Mouse (Mus musculus) ES-E14 (cell line): ENCODE measurements around the gene Dpyd. TPM values are rescaled to one million over a fixed set of nuclear protein-coding genes. Genes with fewer than 3 reads are reported as not detected.

Experiments
- DNase-seq: peaks from one replicate; pipeline ENCODE4 v3.0.0-alpha.2; 2013; ENCODE audit warnings: low read depth, low spot score
- H3K27ac ChIP-seq: 2 replicates; pipeline ENCODE4 v1.5.1; 2012; ENCODE audit warnings: low read depth, mild to moderate bottlenecking, low read length, moderate library complexity, mixed read lengths; ENCODE audit not compliant: poor library complexity, insufficient read depth, severe bottlenecking
- H3K36me3 ChIP-seq: 2 replicates; pipeline ENCODE4 v1.6.1; 2012; ENCODE audit warnings: mild to moderate bottlenecking, low read length, moderate library complexity, mixed read lengths; ENCODE audit not compliant: control insufficient read depth, poor library complexity, insufficient read depth, severe bottlenecking
- H3K4me1 ChIP-seq, 2 experiments: fragments of 150-350 bp in 1 of 2; sonication (generic) in 1 of 2; 2 replicates each; pipeline ENCODE4 v1.6.1; 2012; ENCODE audit warnings: low read length in 2 of 2, mild to moderate bottlenecking in 1 of 2, mixed read lengths in 1 of 2; ENCODE audit not compliant: control insufficient read depth in 2 of 2, insufficient read depth in 2 of 2, poor library complexity in 1 of 2
- H3K4me3 ChIP-seq, 2 experiments: fragments of 150-350 bp in 1 of 2; sonication (generic) in 1 of 2; 2 replicates each; pipeline ENCODE4 v1.5.1; 2012; ENCODE audit warnings: low read length in 2 of 2, low read depth in 1 of 2, mild to moderate bottlenecking in 1 of 2, mixed read lengths in 1 of 2; ENCODE audit not compliant: insufficient read depth in 1 of 2, poor library complexity in 1 of 2, severe bottlenecking in 1 of 2
- H3K9ac ChIP-seq: 2 replicates; pipeline ENCODE4 v1.6.1; 2012; ENCODE audit warnings: low read depth, mild to moderate bottlenecking, low read length, mixed read lengths; ENCODE audit not compliant: poor library complexity, insufficient read depth, severe bottlenecking
- H3K9me3 ChIP-seq: fragments of 150-350 bp; sonication (generic); 2 replicates; pipeline ENCODE4 v1.6.1; 2012; ENCODE audit warnings: low read depth, mild to moderate bottlenecking, low read length; ENCODE audit not compliant: control insufficient read depth, insufficient read depth
- CHD2 ChIP-seq: IDR thresholded peaks from 2 replicates; pipeline ENCODE4 v1.6.1; 2014; ENCODE audit warnings: mild to moderate bottlenecking, low read depth, low read length, inconsistent platforms
- HCFC1 ChIP-seq: IDR thresholded peaks from 2 replicates; pipeline ENCODE4 v1.6.1; 2012; ENCODE audit warnings: low read length, inconsistent platforms, borderline replicate concordance; ENCODE audit not compliant: insufficient read depth
- MAFK ChIP-seq: IDR thresholded peaks from 2 replicates; pipeline ENCODE4 v1.6.1; 2014; ENCODE audit warnings: mild to moderate bottlenecking, low read depth, low read length, inconsistent platforms; ENCODE audit not compliant: insufficient read depth
- ZC3H11A ChIP-seq: IDR thresholded peaks from 2 replicates; pipeline ENCODE4 v1.6.1; 2012; ENCODE audit warnings: low read depth, mild to moderate bottlenecking, inconsistent platforms, low read length, borderline replicate concordance
- ZNF384 ChIP-seq: IDR thresholded peaks from 2 replicates; pipeline ENCODE4 v1.6.1; 2012; ENCODE audit warnings: low read depth, low read length, inconsistent platforms
- in situ Hi-C, 2 experiments: fragments of 600-800 bp; cut with MboI; formaldehyde crosslinking; loops; one replicate each; pipeline ENCODE4 v1.15.1; 2025; ENCODE audit warnings: low sequenced_read_pairs in 2 of 2, inconsistent platforms in 1 of 2; ENCODE audit not compliant: unreplicated experiment in 2 of 2
- total RNA-seq: library from RNA; depleted of rRNA; stranded (reverse); fragments of 300-350 nt; gene quantifications from 2 replicates; pipeline ENCODE4 v1.2.3, GENCODE M21; 2012

The Dpyd gene
- total RNA-seq, 1 experiment = 0.13 TPM

- H3K27ac ChIP-seq = no peak overlapping the region
- TF ChIP-seq MAFK = no peak
- no peak for TF ChIP-seq ZNF384
- no peak for TF ChIP-seq CHD2
- no peak for TF ChIP-seq ZC3H11A
- TF ChIP-seq HCFC1 = no peak
- in situ Hi-C loops = no loop called here
Measured at GRCm38 (mm10) chr3:119387332-119388105, 825.6 kb downstream of the Dpyd start.

DNA sequence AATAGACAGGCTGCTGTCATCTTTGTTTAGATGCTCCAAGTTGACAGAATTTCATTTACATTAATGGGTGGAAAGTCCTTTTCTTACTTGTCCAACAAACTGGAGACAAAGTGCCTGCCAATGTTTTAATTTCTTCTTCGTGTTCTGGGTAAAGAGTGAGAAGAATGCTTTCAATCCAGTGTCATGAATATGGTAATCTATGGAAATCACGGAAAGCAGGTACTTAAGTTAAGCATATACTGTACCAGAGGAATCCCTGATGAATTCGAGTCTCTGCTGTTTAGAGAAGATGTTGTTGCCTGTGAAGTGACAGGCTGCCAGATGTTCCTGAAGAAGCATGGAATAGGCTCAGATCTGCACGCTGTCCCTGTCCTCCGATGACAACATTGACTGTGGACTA is 835.3 kb downstream of the Dpyd start:
- Histone ChIP-seq H3K4me1 (no peaks in the 10 kb centered on the region), H3K9ac (no peak overlapping the region), H3K9me3 (no peaks in the 10 kb centered on the region), H3K27ac (no peak overlapping the region), H3K36me3 (no peaks in the 10 kb centered on the region), H3K4me3 (no peak overlapping the region)
- TF ChIP-seq HCFC1 (no peak), MAFK (no peak), ZC3H11A (no peak), ZNF384 (no peak), CHD2 (no peak)
- DNase-seq = no peak
- in situ Hi-C loops = no loop called here

More at GRCm38 (mm10) chr3:119387332-119388105, 825.6 kb downstream of the Dpyd start:
- Histone ChIP-seq H3K36me3 (no peaks in the 10 kb centered on the region), H3K9ac (no peak overlapping the region), H3K9me3 (no peaks in the 10 kb centered on the region), H3K4me3 (no peak overlapping the region), H3K4me1 (no peaks in the 10 kb centered on the region)
- DNase-seq = no peak

GRCm38 (mm10) chr3:119402836-119403728 is 841.2 kb downstream of the Dpyd start:
- Histone ChIP-seq H3K9me3 (no peaks in the 10 kb centered on the region), H3K27ac (no peak overlapping the region), H3K4me1 (no peaks in the 10 kb centered on the region), H3K9ac (no peak overlapping the region), H3K4me3 (no peak overlapping the region), H3K36me3 (no peaks in the 10 kb centered on the region)
- in situ Hi-C loops = no loop called here
- TF ChIP-seq HCFC1 (no peak), ZC3H11A (no peak), CHD2 (no peak), ZNF384 (no peak), MAFK (no peak)
- no peak for DNase-seq

GRCm38 (mm10) chr3:119419087-119419709 is 857.3 kb downstream of the Dpyd start:
- H3K4me1 ChIP-seq = no peaks in the 10 kb centered on the region
- H3K4me3 ChIP-seq = no peak overlapping the region
- no peak overlapping the region for H3K9ac ChIP-seq
- H3K36me3 ChIP-seq = no peaks in the 10 kb centered on the region
- in situ Hi-C loops = no loop called here
- DNase-seq = no peak
- H3K9me3 ChIP-seq = no peaks in the 10 kb centered on the region
- H3K27ac ChIP-seq = no peak overlapping the region
- TF ChIP-seq MAFK (no peak), HCFC1 (no peak), ZNF384 (no peak), ZC3H11A (no peak), CHD2 (no peak)
